In the genomic region with DNA sequence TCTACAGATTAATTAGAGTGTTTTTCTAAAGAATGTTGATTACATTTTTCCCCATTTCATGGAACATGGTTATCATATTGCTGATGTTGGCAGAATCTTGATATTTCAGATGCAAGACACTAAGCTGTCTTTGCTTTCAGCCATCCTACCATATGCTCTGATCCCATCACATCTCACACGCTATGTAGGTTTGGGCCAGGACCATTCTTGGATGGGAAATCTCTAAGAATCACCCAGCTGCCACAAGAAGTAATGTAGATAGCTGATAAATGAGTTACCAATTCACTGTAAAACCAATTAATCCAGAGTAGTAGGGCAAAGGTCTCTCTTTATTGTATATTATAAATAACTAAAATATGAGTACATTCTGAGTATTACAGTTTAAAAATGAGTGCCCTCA, we compare ENCODE assay signal across 25 mouse cellular contexts. TPM values are rescaled to one million over a fixed set of nuclear protein-coding genes. Genes with fewer than 3 reads are reported as not detected.
"Had no signal": no experiment of that assay in that cellular context is flagged by ENCODE, and none has a peak within 500 bp of the region (broad histone marks: within the 10 kb centered on the region; RNA-seq: fewer than 3 reads in every experiment).

No protein-coding gene starts in this region.

- H3K4me2 ChIP-seq: limb, embryonic 13.5 days; liver, embryonic 12.5 days; liver, embryonic 15.5 days; lung, embryonic 15.5 days; neural tube, embryonic 13.5 days had no signal

- H3K9ac ChIP-seq: limb, embryonic 13.5 days; liver, embryonic 12.5 days; liver, embryonic 15.5 days; lung, embryonic 15.5 days; neural tube, embryonic 13.5 days had no signal

- DNase-seq: kidney, adult 2 months; kidney, postnatal 25 days; layer of hippocampus, adult 9-11 months; liver; lung, adult 18-20 months; lung, postnatal 10 days; lung, postnatal 36 days; midbrain, embryonic 14.5 days; thymus, adult 2 months; thymus, postnatal 14 days; thymus, postnatal 4 days had no signal

- H3K27ac ChIP-seq: kidney, postnatal 0 days; layer of hippocampus, adult 2 months; limb, embryonic 10.5 days; limb, embryonic 13.5 days; liver, embryonic 12.5 days; liver, embryonic 15.5 days; lung, embryonic 15.5 days; midbrain, embryonic 10.5 days; neural tube, embryonic 13.5 days; stomach, postnatal 0 days had no signal

- ATAC-seq: liver, embryonic 12.5 days had no signal

- H3K4me1 ChIP-seq: liver, embryonic 15.5 days; lung, embryonic 15.5 days had no signal

- H3K9me3 ChIP-seq: limb, embryonic 10.5 days; limb, embryonic 13.5 days; liver, embryonic 12.5 days; liver, embryonic 15.5 days; lung, embryonic 15.5 days; megakaryocyte, embryonic 14.5 days; midbrain, embryonic 10.5 days; neural tube, embryonic 13.5 days had no signal

- H3K36me3 ChIP-seq: limb, embryonic 13.5 days; lung, embryonic 15.5 days; midbrain, embryonic 10.5 days; neural tube, embryonic 13.5 days had no signal

- H3K4me3 ChIP-seq: layer of hippocampus, adult 2 months; limb, embryonic 10.5 days; limb, embryonic 13.5 days; liver, embryonic 12.5 days; liver, embryonic 15.5 days; lung, embryonic 15.5 days; megakaryocyte, embryonic 14.5 days; midbrain, embryonic 10.5 days; neural tube, embryonic 13.5 days had no signal

RNA-seq across cellular contexts. Expression of a gene that starts 4.7 kb away (rescaled TPM):
- polyA plus RNA-seq: large intestine, adult 2 months; liver, embryonic 12.5 days; small intestine, adult 2 months; stomach, embryonic 14.5 days; stomach, postnatal 0 days had no signal
